Mouse (Mus musculus) heart, embryonic 16.5 days (tissue): ENCODE measurements around the gene 2010300C02Rik. TPM values are rescaled to one million over a fixed set of nuclear protein-coding genes. Genes with fewer than 3 reads are reported as not detected.

Source experiments
- ATAC-seq: fragments of 200-750 bp; cut with Nextera tagmentation; replicated peaks from 2 replicates; pipeline ENCODE4 v1.8.0; 2017; ENCODE audit warnings: moderate number of reproducible peaks; ENCODE audit not compliant: insufficient read depth, low FRiP score; ENCODE audit errors: extremely low read depth
- H3K27ac ChIP-seq: fragments of 300-500 bp; sonication (generic); 2 replicates; pipeline ENCODE4 v1.5.1; 2014; ENCODE audit warnings: mild to moderate bottlenecking, low read length, control low read depth, moderate library complexity
- H3K27me3 ChIP-seq: fragments of 300-500 bp; sonication (generic); 2 replicates; pipeline ENCODE4 v1.6.1; 2014; ENCODE audit warnings: low read length, mixed read lengths; ENCODE audit not compliant: control insufficient read depth, insufficient read depth
- H3K36me3 ChIP-seq: fragments of 300-500 bp; sonication (generic); 2 replicates; pipeline ENCODE4 v1.6.1; 2014; ENCODE audit not compliant: control insufficient read depth, insufficient read depth
- H3K4me1 ChIP-seq: fragments of 300-500 bp; sonication (generic); 2 replicates; pipeline ENCODE4 v1.6.1; 2014; ENCODE audit warnings: low read length, mixed read lengths; ENCODE audit not compliant: control insufficient read depth, insufficient read depth
- H3K4me2 ChIP-seq: fragments of 300-500 bp; sonication (generic); 2 replicates; pipeline ENCODE4 v1.6.1; 2014; ENCODE audit warnings: low read depth, mild to moderate bottlenecking, control low read depth, low read length
- H3K4me3 ChIP-seq: fragments of 300-500 bp; sonication (generic); 2 replicates; pipeline ENCODE4 v1.5.1; 2014; ENCODE audit warnings: mild to moderate bottlenecking, control low read depth, low read length
- H3K9ac ChIP-seq: fragments of 300-500 bp; sonication (generic); 2 replicates; pipeline ENCODE4 v1.6.1; 2014; ENCODE audit warnings: low read length, control low read depth
- H3K9me3 ChIP-seq: fragments of 300-500 bp; sonication (generic); replicated peaks from 2 replicates; pipeline ENCODE4 v1.6.1; 2016; ENCODE audit warnings: low read length; ENCODE audit not compliant: control insufficient read depth
- WGBS: fragments of 180-500 bp; shearing (Covaris S2); extraction: QIAGEN DNeasy Blood & Tissue Kit; methylation state at CpG from one replicate; pipeline ENCODE4 v1.1.7; 2014; 5-methylcytosine and 5-hydroxymethylcytosine counted together
- polyA plus RNA-seq: library from polyadenylated mRNA; unstranded; fragments of >200 nt; fragmentation: Nextera tagmentation; extraction: Ambion mirVana; gene quantifications from 2 replicates; pipeline ENCODE4 v1.2.1, GENCODE M21; 2015

The 2010300C02Rik gene
- polyA plus RNA-seq, 1 experiment from 2014 or later, result 4.5 TPM

DNA sequence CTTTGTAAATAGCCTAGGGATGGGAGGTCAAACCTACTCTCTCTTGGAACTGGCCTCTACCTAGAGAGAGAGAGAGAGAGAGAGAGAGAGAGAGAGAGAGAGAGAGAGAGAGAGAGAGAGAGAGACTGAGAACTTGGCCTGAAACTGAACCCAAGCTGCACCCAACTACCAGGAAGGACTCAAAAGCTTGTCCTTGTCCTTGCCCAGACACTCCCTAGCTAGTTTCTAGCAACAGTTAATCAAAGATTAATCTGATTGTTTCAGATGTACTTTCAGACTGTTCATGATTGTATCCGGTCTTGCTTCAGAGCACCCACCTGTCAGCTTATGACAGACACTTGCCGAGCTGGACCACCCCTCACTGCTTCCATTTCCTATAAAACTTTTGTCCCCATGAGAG, 153.5 kb downstream of the 2010300C02Rik start:
- H3K9ac ChIP-seq, result no peak overlapping the region
- H3K4me2 ChIP-seq, result no peak overlapping the region
- no peak overlapping the region for H3K4me3 ChIP-seq
- WGBS, result 86% methylated on average over 2 of the region's 2 CpGs
- no peaks in the 10 kb centered on the region for H3K27me3 ChIP-seq
- H3K36me3 ChIP-seq, result no peaks in the 10 kb centered on the region
- no peak overlapping the region for H3K27ac ChIP-seq
- H3K4me1 ChIP-seq, result no peaks in the 10 kb centered on the region
- ATAC-seq, result no peak
- H3K9me3 ChIP-seq, result no peaks in the 10 kb centered on the region

- no peak overlapping the region for H3K27ac ChIP-seq
- no peak overlapping the region for H3K4me3 ChIP-seq
- no peaks in the 10 kb centered on the region for H3K27me3 ChIP-seq
- H3K9ac ChIP-seq, result no peak overlapping the region
- H3K9me3 ChIP-seq, result no peaks in the 10 kb centered on the region
- WGBS, result 63% methylated on average over 6 of the region's 6 CpGs
- no peak overlapping the region for H3K4me2 ChIP-seq
- no peak for ATAC-seq
- H3K36me3 ChIP-seq, result no peaks in the 10 kb centered on the region
- H3K4me1 ChIP-seq, result no peaks in the 10 kb centered on the region
These were observed 154.5 kb downstream of the 2010300C02Rik start for GRCm38 (mm10) chr1:37565396-37565795.

- WGBS, result 76% methylated on average over 3 of the region's 3 CpGs
- no peak overlapping the region for H3K4me2 ChIP-seq
- no peaks in the 10 kb centered on the region for H3K27me3 ChIP-seq
- H3K36me3 ChIP-seq, result no peaks in the 10 kb centered on the region
- no peak overlapping the region for H3K4me3 ChIP-seq
- H3K9ac ChIP-seq, result no peak overlapping the region
- no peak for ATAC-seq
- H3K4me1 ChIP-seq, result no peaks in the 10 kb centered on the region
- H3K9me3 ChIP-seq, result no peaks in the 10 kb centered on the region
- no peak overlapping the region for H3K27ac ChIP-seq
These were observed 157.9 kb downstream of the 2010300C02Rik start for GRCm38 (mm10) chr1:37561955-37562354.

Other genes starting within 250 kb of the 2010300C02Rik start
- gene Mgat4a, start 179.1 kb downstream of the 2010300C02Rik start, polyA plus RNA-seq, result 5.0 and 5.3 TPM in 2 replicates
- gene Tsga10, start 146.3 kb upstream of the 2010300C02Rik start, polyA plus RNA-seq, result 4.4 and 4.9 TPM in 2 replicates
- 9.8 and 10.6 TPM in 2 replicates for gene Lipt1, start 151.7 kb upstream of the 2010300C02Rik start, polyA plus RNA-seq
- gene Mitd1, start 170.3 kb upstream of the 2010300C02Rik start, polyA plus RNA-seq, result 11.1 and 13.5 TPM in 2 replicates
- gene Mrpl30, start 170.4 kb upstream of the 2010300C02Rik start, polyA plus RNA-seq, result 294 TPM in 2 replicates
- gene Lyg2, start 196.4 kb upstream of the 2010300C02Rik start, polyA plus RNA-seq, result not detected in 2 replicates
- gene Lyg1, start 237.7 kb upstream of the 2010300C02Rik start, polyA plus RNA-seq, result not detected in 2 replicates